Mouse (Mus musculus): Measurements from ENCODE around the gene Ccna1. TPM values are rescaled to one million over a fixed set of nuclear protein-coding genes. Genes with fewer than 3 reads are reported as not detected.

Gene Ccna1
- 1.2 and 1.4 TPM in 2 replicates for polyA plus RNA-seq (2012; rRNA removed)

DNA sequence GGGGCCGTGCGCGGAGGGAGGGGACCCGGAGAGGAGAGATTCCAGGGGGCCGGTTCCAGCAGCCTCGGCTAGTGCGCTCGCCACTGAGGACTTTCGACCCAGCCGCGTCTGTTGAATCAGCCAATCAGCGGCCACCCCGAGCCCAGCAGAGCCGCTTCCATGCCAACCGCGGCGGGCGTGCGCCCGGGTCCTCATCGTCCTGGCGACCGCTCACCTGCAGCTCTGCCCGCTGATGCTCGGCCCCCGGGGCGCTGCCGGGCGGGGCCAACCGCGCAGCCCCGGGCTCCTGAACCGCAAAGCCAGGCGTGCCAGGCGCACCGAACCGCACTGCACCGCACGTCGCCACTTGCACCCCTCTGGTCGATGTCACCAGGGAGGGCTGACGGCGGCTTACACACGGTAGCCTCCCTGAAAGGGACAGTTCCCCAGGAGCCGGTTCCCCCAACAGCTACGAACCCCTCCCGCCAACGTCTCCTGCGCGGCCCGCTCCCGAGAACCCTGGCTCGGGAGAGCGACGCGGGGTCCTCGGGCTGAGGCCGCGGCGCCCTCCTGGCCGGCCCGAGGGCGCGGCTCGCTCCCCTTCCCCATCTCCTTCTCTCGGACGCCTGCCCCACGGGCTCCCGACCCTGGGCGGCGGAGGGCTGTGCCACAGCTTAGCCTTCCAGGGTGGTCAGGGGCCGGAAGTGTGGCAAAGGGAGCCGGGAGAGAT is at the start of gene Ccna1:
Gene Ccna1, minus strand, starts transcription at position 464 of the 709 bp plus-strand sequence.
- DNase-seq (ENCODE audit: extremely low spot score in 1 of 2, low spot score in 1 of 2), result peak; percentile 34 to 78

DNA sequence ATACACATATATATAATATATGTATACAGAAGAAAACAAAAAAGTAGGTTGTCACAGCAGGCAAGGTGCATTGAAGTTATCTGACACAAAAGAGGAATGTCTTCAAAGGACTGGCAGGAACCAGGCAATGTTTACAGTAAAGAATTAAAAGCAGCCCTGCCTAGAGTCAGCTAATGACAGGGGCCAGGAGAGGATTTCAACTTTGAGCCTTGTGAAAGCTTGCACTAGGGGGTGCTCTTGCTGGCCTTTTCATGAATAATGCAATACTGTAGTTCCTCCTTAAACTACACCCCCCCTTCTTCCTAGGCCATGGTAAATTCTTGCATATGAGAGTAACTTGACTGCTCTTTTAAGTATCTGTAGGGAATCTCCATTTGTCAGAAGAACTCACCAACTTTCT is 45.8 kb upstream of the Ccna1 start:
- DNase-seq (ENCODE audit: extremely low spot score in 1 of 2, low spot score in 1 of 2), result no peak

DNA sequence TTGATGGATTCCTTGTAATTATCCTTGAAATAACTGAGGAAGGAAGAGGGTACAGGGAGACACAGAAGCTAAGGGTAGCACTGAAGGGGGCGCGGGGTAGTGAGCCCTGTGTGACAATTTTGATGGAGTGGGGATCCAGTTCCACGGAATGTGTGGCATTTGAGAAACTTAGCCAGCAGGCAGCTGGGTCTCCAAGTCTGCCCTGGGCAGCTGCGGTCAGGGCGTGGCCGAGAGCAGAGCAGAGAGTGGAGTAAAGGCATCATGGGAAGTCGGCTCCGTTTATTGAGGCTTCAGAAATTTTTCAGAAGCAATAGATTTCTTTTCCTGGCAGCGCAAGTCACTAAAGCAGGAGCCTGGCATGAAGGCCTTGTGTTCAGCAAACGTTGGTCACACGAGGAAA is 43.7 kb upstream of the Ccna1 start:
- DNase-seq (ENCODE audit: extremely low spot score in 1 of 2, low spot score in 1 of 2), result no peak

DNA sequence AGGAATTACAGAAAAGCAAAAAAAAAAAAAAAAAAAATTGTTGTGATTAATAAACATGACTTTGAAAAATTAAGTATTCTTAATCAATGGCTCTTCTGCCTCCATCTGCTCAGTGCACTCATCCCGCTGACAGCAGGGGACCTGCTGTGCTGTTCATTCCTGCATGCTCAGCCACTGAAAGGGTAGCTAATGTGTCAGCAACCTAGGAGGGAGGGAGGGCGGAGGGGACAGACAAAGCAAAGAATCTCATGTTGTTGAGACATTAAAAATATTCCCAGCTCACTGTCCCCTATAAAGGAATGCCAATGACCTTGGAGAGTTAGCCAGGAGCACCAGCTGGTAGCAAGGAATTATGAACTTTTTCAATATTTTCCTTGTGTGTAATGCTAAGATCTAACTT is 42.7 kb upstream of the Ccna1 start:
- no peak for DNase-seq (ENCODE audit: extremely low spot score in 1 of 2, low spot score in 1 of 2)

DNA sequence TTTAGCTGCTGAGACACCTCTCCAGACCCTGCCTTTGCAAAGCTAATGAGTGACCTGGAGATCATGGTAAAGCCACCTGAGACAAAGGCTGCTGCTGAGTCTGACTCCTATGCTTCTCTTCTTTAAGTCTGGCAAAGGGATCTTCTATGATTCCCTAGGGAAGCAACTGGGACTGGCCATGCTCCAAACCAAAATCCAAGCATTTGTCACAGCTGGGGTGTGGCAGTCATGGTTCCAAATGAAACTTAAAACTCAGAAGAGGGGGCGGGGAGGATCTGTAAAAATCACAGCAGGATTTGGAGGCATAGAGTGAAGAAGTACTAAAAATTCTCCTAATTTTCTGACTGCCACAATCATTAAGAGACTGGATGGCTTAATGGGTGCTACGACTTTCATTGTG is 41.9 kb upstream of the Ccna1 start:
- peak in 1 of 2 experiments; percentile 37 for DNase-seq (ENCODE audit: extremely low spot score in 1 of 2, low spot score in 1 of 2)

DNA sequence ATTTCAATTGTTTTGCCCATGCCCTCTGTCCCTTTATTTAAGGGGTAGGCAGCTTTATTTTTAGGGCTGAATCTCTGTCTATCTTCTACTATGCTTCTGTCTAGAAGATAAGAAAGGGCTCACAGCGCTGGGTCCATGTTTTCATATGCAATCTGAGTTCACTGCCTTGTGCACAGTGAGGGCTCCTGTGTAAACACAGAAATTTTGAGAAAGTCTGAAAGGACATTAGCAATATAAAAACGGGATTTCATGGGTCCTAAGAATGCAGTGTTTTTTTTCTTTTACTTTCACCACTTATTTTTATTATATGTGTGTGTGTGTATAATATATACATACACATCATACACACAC is 41.3 kb upstream of the Ccna1 start:
- no peak for DNase-seq (ENCODE audit: extremely low spot score in 1 of 2, low spot score in 1 of 2)

DNA sequence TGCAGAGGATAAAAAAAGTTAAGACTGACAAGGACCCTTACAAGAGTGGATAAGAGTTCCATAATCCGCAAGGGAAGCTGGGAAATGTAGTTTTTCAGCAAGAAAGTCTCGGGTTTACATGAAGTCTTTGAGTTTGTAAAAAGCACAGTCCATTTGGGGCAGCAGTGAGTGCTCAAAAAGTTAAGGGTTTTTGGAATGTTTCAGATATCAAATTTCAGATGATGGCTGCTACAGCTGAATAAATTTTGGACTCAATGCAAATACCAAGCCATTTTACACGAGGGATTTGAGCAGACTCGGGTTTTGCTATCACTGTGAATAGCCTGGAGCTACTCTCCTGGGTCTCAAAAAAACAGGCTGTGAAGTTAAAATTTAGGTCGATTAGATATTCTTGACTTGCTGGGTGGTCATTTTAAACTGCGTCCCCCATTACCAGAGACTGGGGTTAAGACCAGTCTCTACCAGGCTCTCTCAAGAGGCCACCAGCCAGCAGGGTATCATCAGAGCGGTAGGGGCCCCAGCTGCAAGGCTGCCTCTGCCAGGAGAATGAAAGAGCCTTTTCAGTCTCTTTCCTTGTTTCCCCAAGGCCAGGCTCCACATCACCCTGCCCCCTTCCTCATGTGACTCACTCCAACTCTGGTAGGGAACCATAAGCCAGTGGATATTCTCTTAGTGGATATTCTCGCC is 40.8 kb upstream of the Ccna1 start:
- DNase-seq (ENCODE audit: extremely low spot score in 1 of 2, low spot score in 1 of 2), result peak in 1 of 2 experiments; percentile 63

DNA sequence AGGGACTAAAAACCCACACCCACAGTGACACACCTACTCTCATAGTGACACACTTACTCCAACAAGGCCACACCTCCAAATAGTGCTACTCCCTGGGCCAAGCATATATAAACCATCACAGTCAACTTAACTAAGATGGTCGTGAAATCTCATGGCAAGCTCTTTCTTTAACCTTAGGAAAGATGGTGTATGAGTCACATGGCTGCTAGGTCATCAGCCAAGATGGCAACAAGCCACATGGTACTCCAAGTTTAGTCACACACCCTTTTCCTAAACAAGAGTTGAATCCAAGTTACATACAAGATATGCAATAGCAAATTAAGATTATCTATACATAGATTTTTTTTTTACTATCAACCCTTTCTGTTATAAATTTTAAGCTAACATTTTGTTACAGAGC is 37.9 kb upstream of the Ccna1 start:
- no peak for DNase-seq (ENCODE audit: extremely low spot score in 1 of 2, low spot score in 1 of 2)

DNA sequence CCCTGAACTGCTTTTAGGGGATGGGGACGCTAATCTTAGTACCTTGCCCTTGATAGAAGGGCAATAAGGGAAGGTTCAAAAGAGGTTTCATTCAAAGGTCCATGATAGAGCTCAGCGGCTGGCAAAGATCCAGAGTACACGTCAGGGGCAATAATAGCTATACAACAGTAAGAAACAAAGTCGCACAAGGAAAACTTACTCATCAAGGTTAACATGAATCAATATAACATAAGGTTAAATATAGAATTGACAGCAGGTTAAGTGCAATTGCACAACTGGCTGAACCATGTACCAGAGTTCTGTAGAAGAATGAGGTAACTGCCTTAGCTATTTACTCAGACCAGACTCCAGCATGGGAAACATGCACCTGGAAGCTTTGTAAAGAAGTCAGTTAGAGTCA is 34.0 kb upstream of the Ccna1 start:
- no peak for DNase-seq (ENCODE audit: extremely low spot score in 1 of 2, low spot score in 1 of 2)

DNA sequence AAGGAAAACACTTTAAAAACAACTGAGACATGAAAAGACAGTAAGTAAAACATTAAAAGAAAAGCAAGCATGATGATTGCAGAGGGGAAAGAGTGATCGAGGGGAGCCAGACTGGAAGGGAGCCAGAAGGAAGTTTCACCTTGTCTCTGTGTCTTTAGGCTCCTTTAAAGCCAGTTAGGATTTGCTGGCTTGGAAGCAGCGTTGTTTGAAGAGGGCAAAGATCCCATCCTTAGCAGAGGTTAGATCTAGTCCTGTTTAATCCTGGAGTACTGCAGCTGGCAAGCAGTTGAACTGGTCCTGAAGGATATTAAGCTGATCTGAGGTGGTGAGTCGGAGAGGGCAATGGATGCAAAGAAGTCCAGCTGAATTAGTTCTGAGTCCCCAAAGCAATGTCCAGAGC is 33.5 kb upstream of the Ccna1 start:
- no peak for DNase-seq (ENCODE audit: extremely low spot score in 1 of 2, low spot score in 1 of 2)

DNA sequence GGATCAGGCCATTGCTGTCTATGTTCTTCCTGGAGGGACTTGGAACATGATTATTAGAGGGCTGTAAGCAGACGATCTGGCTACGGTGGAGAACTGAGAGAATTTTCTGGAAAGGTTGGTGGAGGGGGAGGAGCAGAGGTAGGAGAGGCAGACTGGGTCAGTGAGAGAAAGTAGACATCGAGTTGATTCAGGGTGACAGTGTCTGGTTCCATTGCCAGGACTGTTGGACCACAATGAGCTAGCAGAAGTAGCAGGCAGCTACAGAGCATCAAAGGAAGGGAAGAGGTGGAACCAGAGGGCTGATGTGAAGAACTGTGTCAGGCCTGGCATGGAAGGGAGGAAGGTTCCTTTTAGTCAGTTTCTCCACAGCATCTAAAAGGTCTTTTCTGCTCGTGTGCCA is 33.1 kb upstream of the Ccna1 start:
- no peak for DNase-seq (ENCODE audit: extremely low spot score in 1 of 2, low spot score in 1 of 2)

DNA sequence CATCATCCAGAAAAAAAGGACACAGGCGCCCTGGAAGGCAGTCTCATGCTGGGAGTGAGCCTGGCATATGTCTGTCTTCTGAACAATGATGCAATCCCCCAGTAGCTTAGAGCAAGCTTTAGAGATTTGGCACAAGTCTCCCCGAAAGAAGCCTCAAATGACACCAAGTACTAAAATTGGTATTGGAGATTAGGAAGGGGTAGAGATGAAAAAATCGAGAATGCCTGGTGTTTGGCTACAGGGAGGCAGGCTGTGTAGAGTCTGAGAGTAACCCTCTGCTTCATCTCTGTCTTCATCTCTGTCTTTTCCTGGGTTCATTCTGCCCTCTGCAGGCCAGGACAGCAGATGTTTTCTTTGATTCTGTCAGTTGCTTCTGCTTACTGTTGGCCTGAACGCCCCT is 32.1 kb upstream of the Ccna1 start:
- DNase-seq (ENCODE audit: extremely low spot score in 1 of 2, low spot score in 1 of 2), result no peak

DNA sequence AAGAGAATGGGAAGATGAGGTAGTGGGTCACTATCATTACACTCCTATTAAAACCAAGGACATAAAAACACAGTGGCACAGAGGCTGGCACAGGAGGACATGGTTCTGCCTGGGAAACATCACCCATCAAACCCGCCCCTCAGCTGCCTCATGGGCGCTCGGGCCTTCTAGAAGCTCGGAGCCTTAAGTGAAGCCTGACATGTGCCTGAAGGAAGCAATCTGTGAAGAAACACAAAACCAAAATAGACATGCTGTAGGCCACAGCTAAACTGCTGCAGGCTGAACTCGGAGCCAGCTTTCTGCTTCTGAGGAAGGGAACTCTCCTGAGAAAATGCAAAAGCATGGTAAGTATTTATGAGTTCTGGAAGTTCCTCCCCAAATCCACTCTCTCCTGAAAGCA is 31.6 kb upstream of the Ccna1 start:
- no peak for DNase-seq (ENCODE audit: extremely low spot score in 1 of 2, low spot score in 1 of 2)

DNA sequence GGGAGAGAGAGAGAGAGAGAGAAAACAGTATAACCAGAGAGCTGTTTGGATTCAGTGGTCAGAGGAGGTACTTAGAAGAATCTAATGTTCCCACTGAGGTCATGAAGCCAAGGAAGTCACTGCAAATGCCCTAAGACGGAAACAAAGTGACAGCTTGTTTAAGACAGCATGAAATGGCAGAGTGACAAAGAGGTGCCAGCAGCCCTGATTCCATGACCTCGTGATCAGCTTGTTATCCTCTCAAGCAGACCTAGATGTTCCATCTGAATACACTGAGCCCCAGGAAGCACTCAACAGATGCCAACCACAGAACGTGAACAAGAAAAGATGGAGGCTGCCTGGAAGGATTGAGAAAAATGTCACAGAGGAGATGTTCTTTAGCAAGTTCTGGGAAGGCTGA is 30.4 kb upstream of the Ccna1 start:
- no peak for DNase-seq (ENCODE audit: extremely low spot score in 1 of 2, low spot score in 1 of 2)

DNA sequence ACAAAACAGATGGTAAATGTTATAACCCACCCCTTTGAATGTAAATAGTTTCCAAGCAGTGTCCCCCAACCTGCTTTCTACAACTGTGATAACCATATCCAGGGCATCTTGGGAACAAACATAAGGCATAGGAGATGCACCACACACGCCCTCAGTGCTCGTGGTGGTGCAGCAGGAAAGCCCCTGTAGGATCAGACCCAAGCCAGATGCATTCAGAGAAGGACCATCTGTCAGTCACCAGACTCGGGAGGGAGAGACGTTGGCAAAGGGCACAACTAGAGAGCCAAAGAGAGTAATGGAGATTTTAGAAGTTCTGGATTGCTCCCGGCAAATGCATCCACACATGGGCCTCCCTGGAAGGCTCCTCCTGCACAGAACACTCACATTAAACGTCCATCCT is 29.5 kb upstream of the Ccna1 start:
- DNase-seq (ENCODE audit: extremely low spot score in 1 of 2, low spot score in 1 of 2), result no peak

DNA sequence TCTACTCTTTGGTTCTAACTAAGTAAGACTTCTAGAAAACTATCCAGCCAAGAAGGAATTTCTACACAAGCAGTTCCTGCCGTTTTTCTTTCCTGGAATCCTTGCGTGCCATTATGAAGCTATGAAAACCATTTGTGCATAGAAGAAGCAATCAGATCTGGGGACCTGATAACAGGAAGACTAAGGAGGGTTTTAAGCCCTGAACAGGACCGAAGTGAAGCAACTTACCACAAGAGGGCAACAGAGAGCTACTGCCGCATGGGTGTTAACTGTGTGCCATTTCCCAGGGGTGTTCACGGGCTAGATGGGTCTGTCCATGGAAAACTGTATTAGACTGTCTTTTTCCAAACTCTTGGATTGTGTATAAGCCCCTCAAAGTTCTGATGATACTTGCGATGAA is 24.8 kb upstream of the Ccna1 start:
- DNase-seq (ENCODE audit: extremely low spot score in 1 of 2, low spot score in 1 of 2), result peak in 1 of 2 experiments; percentile 92

DNA sequence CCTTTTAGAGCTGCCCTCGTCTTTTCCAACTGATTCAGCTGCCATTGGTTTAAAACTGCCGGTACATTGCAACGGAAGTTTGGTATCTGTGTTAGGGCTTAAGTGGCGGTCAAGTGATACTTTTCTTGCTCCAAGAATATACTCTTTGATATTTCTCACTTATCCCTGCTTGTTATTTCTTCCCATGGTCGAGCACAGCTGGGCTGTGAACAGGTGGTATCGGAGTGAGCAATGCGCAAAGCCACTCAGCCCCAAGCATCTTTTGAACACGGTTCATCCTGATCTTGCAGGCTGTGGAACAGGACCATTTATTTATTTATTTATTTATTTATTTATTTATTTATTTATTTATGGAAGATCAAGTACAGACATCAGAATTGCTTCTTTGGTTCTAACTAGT is 24.3 kb upstream of the Ccna1 start:
- no peak for DNase-seq (ENCODE audit: extremely low spot score in 1 of 2, low spot score in 1 of 2)

DNA sequence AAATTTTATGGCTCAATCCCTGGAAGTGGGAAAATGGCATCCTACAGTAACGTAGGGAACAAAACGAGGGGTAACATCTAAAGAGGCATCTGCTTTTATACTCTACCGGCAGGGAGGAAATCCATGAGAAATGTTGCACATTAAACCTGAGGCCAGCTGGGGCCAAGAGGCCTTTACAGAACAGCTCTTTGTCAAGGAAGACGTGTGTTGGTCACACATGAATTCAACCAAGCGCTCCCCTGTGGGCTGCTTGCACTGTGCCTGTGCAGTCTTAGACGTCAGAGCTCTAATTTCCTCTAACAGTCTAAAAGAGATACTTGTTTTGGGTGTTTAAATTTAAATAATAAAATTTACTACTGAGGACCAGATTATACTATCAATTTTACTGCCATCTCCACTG is 22.9 kb upstream of the Ccna1 start:
- no peak for DNase-seq (ENCODE audit: extremely low spot score in 1 of 2, low spot score in 1 of 2)

DNA sequence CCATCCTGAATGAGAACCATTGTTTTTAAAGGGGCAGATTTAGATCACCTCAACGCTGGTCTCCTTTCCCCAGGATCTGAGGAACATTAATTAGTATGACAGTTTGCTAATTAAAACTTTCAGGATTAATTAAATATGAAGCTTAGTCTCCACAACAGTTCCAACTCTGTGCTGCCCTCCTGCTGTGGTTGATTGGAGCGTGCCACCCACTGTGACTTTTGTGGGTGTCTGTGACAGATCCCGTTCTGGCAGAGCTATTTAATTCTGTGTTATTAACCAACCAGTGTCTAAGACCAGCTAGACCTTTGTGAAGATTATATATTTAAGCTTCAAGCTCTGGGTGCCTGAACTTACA is 20.0 kb upstream of the Ccna1 start:
- no peak for DNase-seq (ENCODE audit: extremely low spot score in 1 of 2, low spot score in 1 of 2)

DNA sequence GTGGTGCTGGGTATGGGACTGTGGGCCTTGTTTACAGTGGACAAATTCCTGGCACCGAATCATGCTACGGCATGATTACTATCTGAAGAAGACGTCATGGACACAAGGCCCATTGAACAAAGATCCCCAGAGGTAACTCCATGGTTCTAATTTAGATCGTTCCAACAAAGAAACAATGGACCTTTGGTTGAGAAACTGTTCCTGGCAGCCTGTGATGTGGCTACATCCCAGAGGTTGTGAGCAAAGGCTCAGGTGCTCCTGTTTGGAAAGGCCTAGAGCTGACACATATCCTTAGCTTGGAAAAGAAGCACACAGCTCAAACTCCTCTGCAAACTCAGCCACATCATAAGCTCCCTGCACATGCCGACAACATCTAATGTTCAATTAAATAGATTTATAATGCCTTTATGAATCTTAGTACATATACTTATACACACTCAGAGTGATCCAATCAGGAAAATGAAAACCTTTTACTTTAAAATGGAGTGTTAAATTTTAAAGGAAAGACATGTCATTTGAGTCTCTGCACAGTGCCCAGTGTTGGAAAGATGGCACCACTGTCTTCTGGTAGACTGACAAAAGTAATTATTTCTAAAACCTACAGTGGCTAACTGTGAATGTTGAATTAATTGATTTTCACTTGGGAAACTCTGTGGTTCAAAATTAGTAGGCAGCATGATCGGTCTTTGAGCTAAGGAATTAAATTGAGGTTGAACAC is 19.4 kb upstream of the Ccna1 start:
- no peak for DNase-seq (ENCODE audit: extremely low spot score in 1 of 2, low spot score in 1 of 2)

DNA sequence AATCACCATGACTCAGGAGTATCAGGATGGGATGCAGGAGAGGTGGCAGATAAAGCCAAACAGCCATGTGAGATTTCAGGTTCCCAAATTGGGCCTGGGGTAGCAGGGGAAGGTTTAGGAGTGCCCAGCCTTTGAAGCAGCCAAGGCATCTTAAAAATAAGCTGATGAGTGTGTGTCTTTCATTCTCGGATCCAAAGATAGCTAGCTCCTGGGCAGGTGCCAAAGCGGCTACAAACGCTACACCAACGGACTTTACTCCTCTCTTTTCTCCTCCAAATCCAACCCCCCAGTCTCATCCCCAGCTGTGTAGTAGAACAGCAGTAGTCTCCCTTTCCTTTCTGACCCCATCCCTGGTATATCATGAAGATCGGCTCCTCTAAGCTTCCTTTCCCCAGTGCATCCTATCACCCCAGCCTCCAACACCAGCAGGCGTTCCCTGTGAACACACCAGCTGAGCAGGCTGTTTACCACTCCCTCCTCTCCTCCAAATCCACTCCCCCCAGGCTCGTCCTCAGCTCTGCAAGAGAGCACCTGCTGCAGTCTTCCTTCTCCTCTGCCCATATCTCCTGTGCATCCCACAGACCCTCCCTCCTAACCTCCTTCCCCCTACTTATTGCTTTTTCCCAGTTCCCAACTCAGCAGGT is 12.6 kb upstream of the Ccna1 start:
- DNase-seq (ENCODE audit: extremely low spot score in 1 of 2, low spot score in 1 of 2), result peak in 1 of 2 experiments; percentile 31

DNA sequence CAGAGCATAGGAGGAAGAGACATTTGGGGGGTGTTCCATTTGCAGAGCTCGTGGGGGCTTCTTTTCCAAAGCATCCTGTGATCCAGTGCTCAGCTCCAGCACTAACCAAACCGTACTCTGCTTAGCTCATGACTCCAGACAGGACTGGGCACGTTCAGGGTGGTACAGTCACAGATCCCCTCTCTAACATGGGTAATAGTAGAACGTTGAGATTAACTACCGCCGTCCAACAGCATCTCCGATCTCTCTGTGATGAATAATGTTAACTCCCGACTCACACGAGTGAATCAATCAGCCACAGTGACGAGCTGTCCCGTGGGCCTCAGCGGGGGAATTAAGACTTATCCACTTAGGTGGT is 11.3 kb upstream of the Ccna1 start:
- no peak for DNase-seq (ENCODE audit: extremely low spot score in 1 of 2, low spot score in 1 of 2)

Measured in frontal cortex, adult 2 months (tissue).